Comparison of ENCODE assay signal across 19 mouse cellular contexts in genomic region chr16:74316150-74316549, GRCm38 (mm10).
DNase-seq lines count a peak whose midpoint lies in the region; ATAC-seq and TF ChIP-seq lines count a peak whose summit lies in the region.
"Had no signal": no experiment of that assay in that cellular context is flagged by ENCODE, and none has a peak within 500 bp of the region (broad histone marks: within the 10 kb centered on the region; RNA-seq: fewer than 3 reads in every experiment).

No protein-coding gene starts in this region.

- H3K9me3 ChIP-seq in midbrain, embryonic 12.5 days: no peaks in the 10 kb centered on the region
- H3K9me3 ChIP-seq in midbrain, embryonic 10.5 days (replicated peaks): no peaks in the 10 kb centered on the region
- H3K9me3 ChIP-seq in forebrain, embryonic 16.5 days (ENCODE audit: control insufficient read depth, low read length): no peaks in the 10 kb centered on the region
- H3K9me3 ChIP-seq in midbrain, embryonic 16.5 days (replicated peaks; ENCODE audit: control insufficient read depth, low read length, poor library complexity, severe bottlenecking): no peaks in the 10 kb centered on the region
- H3K9me3 ChIP-seq: megakaryocyte, embryonic 14.5 days had no signal

- H3K36me3 ChIP-seq in midbrain, embryonic 12.5 days: no peaks in the 10 kb centered on the region
- no peaks in the 10 kb centered on the region for H3K36me3 ChIP-seq in midbrain, embryonic 10.5 days
- H3K36me3 ChIP-seq in forebrain, embryonic 16.5 days (ENCODE audit: control insufficient read depth, insufficient read depth): no peaks in the 10 kb centered on the region
- H3K36me3 ChIP-seq in midbrain, embryonic 16.5 days (ENCODE audit: control insufficient read depth, insufficient read depth, low read length): no peaks in the 10 kb centered on the region

- 50% methylated on average over 7 of the region's 7 CpGs for WGBS in midbrain, embryonic 12.5 days
- WGBS in midbrain, embryonic 10.5 days: 61% methylated on average over 7 of the region's 7 CpGs
- WGBS in forebrain, embryonic 16.5 days: 44% methylated on average over 7 of the region's 7 CpGs
- 39% methylated on average over 7 of the region's 7 CpGs for WGBS in midbrain, embryonic 16.5 days

- ATAC-seq in midbrain, embryonic 12.5 days (ENCODE audit: low FRiP score, low read depth): peak; percentile 66; the same call in 1 of the 2 replicates
- peak; percentile 49; the same call in 1 of the 2 replicates for ATAC-seq in forebrain, embryonic 16.5 days
- peak; percentile 62 for ATAC-seq in midbrain, embryonic 16.5 days

- no peak overlapping the region for H3K4me2 ChIP-seq in midbrain, embryonic 12.5 days (replicated peaks)
- no peak overlapping the region for H3K4me2 ChIP-seq in forebrain, embryonic 16.5 days (ENCODE audit: low read length)
- H3K4me2 ChIP-seq in midbrain, embryonic 16.5 days (ENCODE audit: low read length): peak overlapping the region; percentile 13; the same call in 1 of the 2 replicates

- no peak overlapping the region for H3K4me3 ChIP-seq in midbrain, embryonic 12.5 days
- no peak overlapping the region for H3K4me3 ChIP-seq in midbrain, embryonic 10.5 days
- H3K4me3 ChIP-seq in forebrain, embryonic 16.5 days (replicated peaks; ENCODE audit: low read length): no peak overlapping the region
- no peak overlapping the region for H3K4me3 ChIP-seq in midbrain, embryonic 16.5 days (ENCODE audit: low read depth, low read length)
- no peak overlapping the region for H3K4me3 ChIP-seq in left cerebral cortex, adult 2 months
- H3K4me3 ChIP-seq: megakaryocyte, embryonic 14.5 days had no signal

- no peaks in the 10 kb centered on the region for H3K27me3 ChIP-seq in midbrain, embryonic 12.5 days
- H3K27me3 ChIP-seq in midbrain, embryonic 10.5 days (ENCODE audit: low read depth, poor library complexity, severe bottlenecking): no peaks in the 10 kb centered on the region
- no peaks in the 10 kb centered on the region for H3K27me3 ChIP-seq in forebrain, embryonic 16.5 days (replicated peaks; ENCODE audit: control insufficient read depth, insufficient read depth, low read length)
- H3K27me3 ChIP-seq in midbrain, embryonic 16.5 days (ENCODE audit: control insufficient read depth, insufficient read depth, low read depth, low read length): no peaks in the 10 kb centered on the region
- H3K27me3 ChIP-seq: CH12.LX; megakaryocyte, embryonic 14.5 days had no signal

- H3K27ac ChIP-seq in midbrain, embryonic 12.5 days (replicated peaks): no peak overlapping the region
- no peak overlapping the region for H3K27ac ChIP-seq in midbrain, embryonic 10.5 days (replicated peaks)
- no peak overlapping the region for H3K27ac ChIP-seq in forebrain, embryonic 16.5 days (ENCODE audit: low read length)
- no peak overlapping the region for H3K27ac ChIP-seq in midbrain, embryonic 16.5 days (ENCODE audit: low read length)
- no peak overlapping the region for H3K27ac ChIP-seq in left cerebral cortex, adult 2 months

- H3K9ac ChIP-seq in midbrain, embryonic 12.5 days (replicated peaks): no peak overlapping the region
- H3K9ac ChIP-seq in forebrain, embryonic 16.5 days (replicated peaks; ENCODE audit: low read depth, low read length): no peak overlapping the region
- peak overlapping the region; percentile 35; the same call in 1 of the 2 replicates for H3K9ac ChIP-seq in midbrain, embryonic 16.5 days (ENCODE audit: low read depth, low read length)

- TF ChIP-seq CTCF in left cerebral cortex, adult 2 months (IDR thresholded peaks at IDR 0.05): no peak

- intact Hi-C loops in left cerebral cortex, adult 2 months (cut with DNase I): no loop called here

- 0 out of 2 replicates have a peak, but pooled peaks cover 3% of the 10 kb centered on the region for H3K4me1 ChIP-seq in midbrain, embryonic 12.5 days
- H3K4me1 ChIP-seq in midbrain, embryonic 10.5 days: peaks cover 8% of the 10 kb centered on the region
- peaks cover 14% of the 10 kb centered on the region for H3K4me1 ChIP-seq in forebrain, embryonic 16.5 days (replicated peaks; ENCODE audit: control insufficient read depth, insufficient read depth, low read length)
- H3K4me1 ChIP-seq in midbrain, embryonic 16.5 days (ENCODE audit: control insufficient read depth, insufficient read depth, low read length): peaks cover 5% of the 10 kb centered on the region; the same call in 1 of the 2 replicates
- H3K4me1 ChIP-seq: megakaryocyte, embryonic 14.5 days had no signal

- peak; percentile 14 for DNase-seq in embryo, embryonic 11 days
- no peak for DNase-seq in embryo, embryonic 10.5 days (ENCODE audit: low spot score)
- DNase-seq in midbrain, embryonic 10.5 days (ENCODE audit: low spot score): no peak
- DNase-seq in T-cell, adult 2 months (ENCODE audit: low spot score): no peak
- no peak for DNase-seq in left cerebral cortex, adult 2 months (ENCODE audit: extremely low spot score in 1 of 2, low spot score in 2 of 2)
- DNase-seq: adrenal gland, adult 2 months; cerebellum, adult 8-10 months; gastrocnemius, postnatal 36 days; kidney, adult 9 months; kidney, postnatal 36 days; layer of hippocampus, adult 9-11 months; lung, postnatal 14 days; spleen, adult 18-20 months; thymus, adult 18-20 months had no signal
